Mouse (Mus musculus) layer of hippocampus, adult 9-11 months (tissue): ENCODE measurements at regions not wholly inside any gene's neighbourhood (a gene's known extent, or its start where the extent isn't known, plus 50 kb on each side); places are given as distances from the start of the nearest gene placed in this dataset.
A peak's percentile ranks its signal among the peaks of the same experiment; 100 is the strongest.

ENCODE experiments used
- DNase-seq: peaks from one replicate; pipeline ENCODE4 v3.0.0; 2022

DNA sequence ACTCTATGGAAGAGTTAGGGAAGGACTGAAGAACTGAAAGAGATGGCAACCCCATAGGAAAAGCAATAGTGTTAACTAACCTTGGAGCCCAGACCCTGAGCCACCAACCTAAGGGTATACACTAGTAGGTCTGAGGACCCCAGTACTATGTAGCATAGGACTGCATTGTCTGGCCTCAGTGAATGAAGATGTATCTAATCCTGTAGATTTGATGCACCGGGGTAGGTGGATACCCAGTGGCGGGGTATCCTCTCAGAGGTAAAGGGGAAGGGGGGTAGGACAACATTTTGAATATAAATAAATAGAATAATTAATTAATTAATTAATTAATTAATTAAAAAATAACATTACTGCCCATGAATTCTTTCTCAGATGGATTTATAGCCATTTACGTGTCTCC, 387.9 kb upstream of the 4921530L21Rik start:
- no peak for DNase-seq

DNA sequence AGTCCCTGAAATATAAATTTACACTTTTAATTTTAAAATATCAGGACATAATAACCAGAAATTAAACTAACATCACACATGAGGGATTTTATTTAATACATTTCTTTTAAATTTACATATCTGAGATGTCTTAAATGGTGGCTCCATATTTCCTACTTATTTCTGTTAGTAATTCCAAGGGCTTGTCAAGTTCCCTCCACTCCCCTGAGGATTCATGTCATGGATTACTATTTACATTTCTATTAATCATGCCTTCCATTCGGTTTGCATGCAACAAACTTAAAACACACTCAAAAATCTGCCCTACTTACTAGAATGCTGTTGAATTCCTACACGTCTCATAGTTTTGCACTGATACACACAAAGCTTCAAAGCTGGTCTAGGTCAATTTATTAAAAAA, 387.1 kb upstream of the 4921530L21Rik start:
- no peak for DNase-seq

DNA sequence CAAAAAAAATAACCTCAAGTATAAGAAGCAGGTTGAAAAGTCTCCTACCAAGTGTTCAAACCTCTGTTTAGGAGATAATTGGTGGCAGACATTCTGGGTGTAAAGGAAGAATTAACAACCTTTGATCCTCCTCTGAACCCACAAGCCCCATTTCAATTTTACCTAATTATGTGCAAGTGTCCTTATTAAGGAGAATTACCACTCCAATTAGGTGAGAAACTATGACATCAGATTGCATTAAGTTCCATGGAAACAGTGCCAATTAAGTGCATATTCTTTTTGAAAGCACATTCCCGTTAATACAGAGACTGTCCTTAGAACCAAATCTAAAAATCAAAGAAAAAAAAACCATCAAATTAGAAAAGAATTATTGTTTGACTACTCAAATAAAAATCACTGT, 366.0 kb upstream of the 4921530L21Rik start:
- DNase-seq: no peak

DNA sequence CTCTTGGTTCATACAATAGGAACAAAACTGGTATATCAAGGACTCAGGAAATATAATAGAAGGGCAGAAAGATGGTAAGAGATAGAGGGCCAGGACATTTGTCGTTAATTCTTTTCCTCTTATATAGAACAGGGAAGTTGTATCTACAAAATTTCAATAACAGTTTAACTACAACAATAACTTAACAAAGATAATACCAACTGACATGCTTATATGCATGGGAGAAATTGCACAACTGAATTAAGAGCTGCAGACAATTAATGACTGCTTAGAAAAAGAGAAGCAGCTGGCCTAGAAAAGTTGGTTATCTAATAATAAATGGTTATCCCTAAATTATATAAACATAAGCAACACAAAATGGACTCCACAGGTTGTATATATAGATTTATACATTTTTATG, 362.2 kb upstream of the 4921530L21Rik start:
- DNase-seq: no peak

DNA sequence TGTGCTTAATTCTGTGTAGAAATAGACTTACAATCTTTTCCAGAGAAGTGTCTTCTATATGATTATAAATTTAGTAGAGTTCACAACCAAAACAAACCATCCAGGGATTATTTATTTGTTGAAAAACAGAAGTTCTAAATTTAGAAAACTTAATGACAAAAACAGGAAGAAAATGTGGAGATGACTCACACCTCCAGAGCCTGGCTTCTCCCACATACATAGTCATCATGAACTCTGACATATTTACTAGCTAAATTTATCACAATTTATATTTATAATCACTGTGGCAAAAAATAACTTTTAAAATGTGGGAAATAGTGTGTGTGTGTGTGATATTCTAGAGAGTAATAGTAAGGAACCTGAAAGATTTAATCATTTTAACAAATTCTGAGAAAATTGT, 337.2 kb upstream of the 4921530L21Rik start:
- no peak for DNase-seq

DNA sequence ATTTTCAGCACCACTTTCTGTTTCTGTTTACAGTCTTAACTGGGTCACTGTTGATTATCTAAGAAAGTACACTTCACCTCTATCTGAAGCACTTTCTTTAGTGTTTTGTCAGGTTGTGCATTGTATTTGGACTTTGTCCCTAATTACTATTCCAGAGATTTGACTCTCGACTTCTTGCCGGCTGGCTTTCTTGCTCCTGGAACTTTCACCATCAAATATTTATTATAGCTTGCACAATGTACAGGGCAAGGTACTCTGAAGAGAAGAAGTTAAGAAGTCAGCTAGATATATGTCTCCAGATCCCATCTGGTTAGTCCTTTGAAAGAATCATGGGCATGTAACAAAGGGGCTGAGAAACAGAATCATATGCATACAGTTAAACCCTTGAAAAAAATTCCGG, 290.0 kb upstream of the 4921530L21Rik start:
- no peak for DNase-seq

DNA sequence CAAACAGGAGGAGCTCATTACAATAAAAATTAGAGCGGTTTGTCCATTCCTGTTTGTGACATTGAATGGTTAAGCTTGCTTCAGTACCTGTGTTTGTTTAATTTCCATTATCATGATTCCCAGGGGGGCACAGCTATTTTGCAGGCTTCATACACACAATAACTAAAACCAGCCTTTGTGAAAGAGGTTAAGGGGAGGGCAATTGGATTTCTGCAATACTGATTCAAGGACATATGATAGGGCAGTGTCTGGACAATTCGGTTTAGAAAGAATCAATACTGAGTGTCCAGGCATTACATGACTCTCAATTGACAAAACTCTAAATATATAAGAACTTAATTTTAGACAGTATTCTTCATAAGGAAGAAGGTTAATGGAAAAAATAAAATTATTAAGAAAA, 284.7 kb upstream of the 4921530L21Rik start:
- no peak for DNase-seq

DNA sequence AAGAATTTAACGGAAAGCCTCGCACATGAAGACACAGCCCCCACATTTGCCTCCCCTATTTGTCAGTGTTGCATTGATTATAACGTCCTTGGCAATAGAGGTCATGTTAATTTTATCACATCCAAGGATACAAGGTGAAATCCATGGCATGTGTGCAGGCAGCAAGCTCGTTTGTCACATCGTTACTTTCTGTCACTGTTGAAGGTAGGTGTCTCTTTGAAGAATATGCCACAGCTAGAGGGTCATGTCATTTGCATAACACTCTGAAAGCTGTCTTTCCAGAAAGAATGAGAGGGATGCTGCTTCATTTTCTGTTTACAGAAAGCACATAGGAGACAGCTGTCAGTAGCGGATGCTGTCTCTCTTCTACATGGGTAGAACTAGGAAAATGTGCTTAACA, 235.1 kb upstream of the 4921530L21Rik start:
- no peak for DNase-seq

DNA sequence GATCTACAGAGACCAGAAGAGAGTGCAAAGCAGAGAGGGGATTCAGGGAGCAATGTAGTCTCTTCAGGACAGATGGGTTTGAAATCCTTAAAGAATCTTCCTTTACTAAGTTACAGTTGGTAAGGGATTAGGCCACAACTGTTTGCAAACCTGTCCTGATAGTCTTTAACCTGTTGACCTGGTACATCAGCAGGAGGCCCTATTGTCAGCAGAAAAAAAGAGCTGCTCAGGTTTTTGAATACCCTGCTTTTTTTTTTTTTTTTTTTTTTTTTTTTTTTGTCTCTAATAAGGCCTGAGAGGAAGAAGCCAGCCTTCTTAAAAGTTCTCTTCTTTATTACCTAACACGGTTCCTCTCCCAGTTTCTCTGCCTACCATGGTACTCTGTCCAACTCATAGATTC, 221.5 kb upstream of the 4921530L21Rik start:
- no peak for DNase-seq

DNA sequence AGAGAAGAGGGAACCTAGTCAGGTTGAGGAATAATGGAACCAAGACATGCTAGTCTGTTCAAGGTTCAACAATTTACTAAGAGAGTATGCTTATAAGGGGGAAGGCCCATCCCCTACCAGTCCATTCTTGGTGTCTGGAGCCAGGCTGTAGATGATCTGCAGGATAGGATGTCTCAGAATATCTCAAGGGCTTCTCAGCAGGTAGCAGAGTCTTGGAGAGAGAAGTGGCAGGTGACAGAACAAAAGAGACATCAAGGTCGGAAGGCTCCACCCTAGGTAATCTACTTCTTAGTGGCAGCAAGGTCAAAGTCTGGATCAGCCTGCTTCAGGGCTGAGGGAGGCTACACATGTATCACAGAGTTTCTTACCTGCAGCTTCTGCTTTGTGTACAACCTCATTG, 220.2 kb upstream of the 4921530L21Rik start:
- no peak for DNase-seq

DNA sequence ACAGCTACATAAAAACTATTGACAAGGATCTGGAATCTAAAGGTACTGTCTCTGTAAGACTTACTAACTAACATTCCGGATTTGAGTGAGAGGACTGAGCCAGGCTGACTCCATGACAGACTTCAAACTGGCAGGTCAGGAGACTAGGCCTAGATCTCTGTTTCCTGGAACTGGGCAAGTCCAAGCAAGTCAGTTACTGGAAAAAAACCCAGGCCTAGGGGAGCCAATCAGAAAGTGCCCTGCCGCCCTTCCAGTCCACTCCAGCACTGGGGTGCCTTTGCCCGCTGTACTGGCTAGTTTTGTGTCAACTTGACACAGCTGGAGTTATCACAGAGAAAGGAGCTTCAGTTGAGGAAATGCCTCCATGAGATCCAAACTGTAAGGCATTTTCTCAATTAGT, 219.6 kb upstream of the 4921530L21Rik start:
- DNase-seq: no peak

DNA sequence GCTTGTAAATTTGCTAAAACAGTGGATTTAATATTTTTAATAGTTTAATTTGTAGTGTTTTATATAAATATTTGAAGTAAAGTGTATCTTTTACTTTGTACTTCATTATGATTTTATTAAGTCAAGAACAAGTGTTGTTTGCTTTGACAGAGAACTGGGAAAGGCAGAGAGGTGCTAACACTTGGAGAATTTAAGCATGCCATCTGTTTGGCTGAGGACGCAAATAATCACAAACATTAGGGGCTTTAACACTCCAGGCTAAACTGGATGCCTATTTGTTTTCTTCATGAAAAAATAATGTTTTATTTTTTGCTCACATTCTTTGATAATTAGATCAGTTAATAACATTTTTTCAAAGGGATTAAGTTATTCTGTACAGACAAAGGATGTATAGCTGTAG, 193.6 kb upstream of the 4921530L21Rik start:
- no peak for DNase-seq

DNA sequence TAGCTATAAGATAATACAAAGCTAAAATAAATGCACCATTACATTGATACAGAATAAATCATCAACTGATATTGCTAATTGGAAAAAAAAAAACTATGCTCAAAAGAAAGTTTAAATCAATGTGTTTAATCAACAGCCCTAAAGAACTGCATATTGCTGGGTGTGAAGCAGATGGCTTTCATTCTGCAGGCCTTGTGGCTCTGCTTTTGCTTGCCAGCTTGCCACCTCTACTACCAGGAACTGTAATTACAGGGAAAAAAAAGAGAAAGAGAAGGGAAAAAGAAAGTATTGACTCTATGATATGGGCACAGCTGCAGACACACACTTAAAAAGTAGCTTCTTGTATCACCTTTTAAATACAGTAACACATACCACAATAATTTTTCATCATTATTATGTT, 192.4 kb upstream of the 4921530L21Rik start:
- peak; percentile 33 for DNase-seq

DNA sequence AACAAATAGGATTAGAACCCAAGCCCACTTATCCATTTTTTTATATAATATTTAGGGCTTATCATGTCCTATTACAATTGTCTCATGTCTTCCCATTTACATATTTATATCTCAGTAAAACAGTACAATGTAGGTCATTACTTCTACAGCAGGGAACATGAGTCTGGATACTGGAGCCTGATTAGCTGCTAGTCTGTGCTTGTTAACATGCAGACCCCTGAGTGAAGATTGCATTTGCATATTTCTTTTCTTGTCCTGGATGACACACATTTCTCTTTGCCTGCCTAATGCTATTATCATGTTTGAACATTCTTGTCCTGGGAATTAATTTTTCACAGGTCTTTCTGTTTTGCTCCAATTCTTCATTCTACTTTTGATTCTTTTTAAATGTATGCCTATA, 155.0 kb upstream of the 4921530L21Rik start:
- DNase-seq: no peak

DNA sequence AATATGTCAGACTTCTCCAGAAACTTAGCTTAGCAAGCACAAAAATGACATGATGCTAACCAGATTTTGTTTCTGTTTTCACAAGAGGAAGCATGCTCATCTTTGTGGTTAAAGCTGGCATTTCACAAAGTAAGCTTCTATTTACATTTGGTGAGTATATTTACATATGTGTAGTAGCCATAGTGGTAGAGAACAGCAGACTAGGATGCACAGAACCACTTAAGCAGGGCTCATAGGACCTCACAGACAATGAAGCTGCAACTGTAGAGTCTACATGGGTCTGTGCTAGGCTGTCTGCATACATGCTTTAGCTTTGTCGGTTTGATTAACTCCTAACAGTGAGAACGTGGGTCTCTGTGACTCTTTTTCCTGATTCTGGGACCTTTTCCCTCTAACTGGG, 105.3 kb upstream of the 4921530L21Rik start:
- DNase-seq: no peak

DNA sequence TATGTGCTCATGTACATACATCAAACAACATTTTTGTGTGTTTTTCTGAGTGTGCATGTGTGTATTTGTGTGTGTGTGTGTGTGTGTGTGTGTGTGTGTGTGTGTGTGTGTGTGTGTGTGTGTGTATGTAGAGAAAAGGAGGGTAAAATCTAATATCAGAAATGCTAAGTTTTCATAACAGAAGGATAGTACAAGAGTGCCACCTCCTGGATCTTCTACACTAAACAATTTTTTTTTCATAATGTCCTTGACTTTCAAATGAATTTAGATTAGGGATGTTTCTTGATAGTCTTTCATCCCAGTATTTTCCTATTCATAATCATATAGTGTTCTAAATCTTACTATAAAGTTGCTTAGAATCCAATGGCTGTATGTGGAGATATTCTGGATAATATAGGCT, 103.6 kb upstream of the 4921530L21Rik start:
- no peak for DNase-seq
